Mouse (Mus musculus) spleen, adult 2 months (tissue): ENCODE data around the gene Hs6st3. TPM values are rescaled to one million over a fixed set of nuclear protein-coding genes. Genes with fewer than 3 reads are reported as not detected.

Experiments
- DNase-seq, 2 experiments: peaks; one replicate each; pipeline versions ENCODE4 v3.0.0 to v3.0.0-alpha.2; 2012 to 2021; ENCODE audit warnings: low spot score in 2 of 2, low read depth in 1 of 2
- H3K27ac ChIP-seq: fragments of 200-500 bp; 2 replicates; pipeline ENCODE4 v1.5.1; 2012; ENCODE audit warnings: low read length, inconsistent platforms; ENCODE audit not compliant: insufficient read depth
- H3K27me3 ChIP-seq: fragments of 200-500 bp; 2 replicates; pipeline ENCODE4 v1.6.1; 2012; ENCODE audit warnings: mild to moderate bottlenecking, moderate library complexity, low read length, inconsistent platforms; ENCODE audit not compliant: control insufficient read depth, insufficient read depth
- H3K36me3 ChIP-seq: fragments of 200-500 bp; 2 replicates; pipeline ENCODE4 v1.6.1; 2012; ENCODE audit warnings: mild to moderate bottlenecking, low read length, inconsistent platforms; ENCODE audit not compliant: control insufficient read depth, insufficient read depth
- H3K4me1 ChIP-seq: fragments of 200-500 bp; 2 replicates; pipeline ENCODE4 v1.6.1; 2011; ENCODE audit warnings: inconsistent platforms; ENCODE audit not compliant: control insufficient read depth, insufficient read depth, insufficient read length
- H3K4me3 ChIP-seq: fragments of 200-500 bp; 2 replicates; pipeline ENCODE4 v1.5.1; 2011; ENCODE audit warnings: mild to moderate bottlenecking, inconsistent platforms; ENCODE audit not compliant: insufficient read depth, insufficient read length; ENCODE audit errors: extremely low read depth
- CTCF ChIP-seq: fragments of 200-500 bp; IDR thresholded peaks from 2 replicates; pipeline ENCODE4 v1.5.1; 2011; ENCODE audit warnings: mild to moderate bottlenecking, inconsistent platforms; ENCODE audit not compliant: insufficient read depth, insufficient read length, insufficient replicate concordance; ENCODE audit errors: extremely low read depth
- POLR2A ChIP-seq: fragments of 200-500 bp; IDR thresholded peaks from 2 replicates; pipeline ENCODE4 v1.6.1; 2011; ENCODE audit warnings: low read depth, low read length, inconsistent platforms
- WGBS: fragments of 180-500 bp; shearing (Covaris S2); methylation state at CpG from one replicate; pipeline ENCODE4 v1.1.7; 2018; 5-methylcytosine and 5-hydroxymethylcytosine counted together
- polyA plus RNA-seq: library from polyadenylated mRNA; depleted of rRNA; stranded (reverse); fragments of >200 nt; gene quantifications from 2 replicates; pipeline ENCODE4 v1.2.3, GENCODE M21; 2012

Hs6st3 gene
- polyA plus RNA-seq, 1 experiment = not detected

- no peaks in the 10 kb centered on the region for H3K4me1 ChIP-seq
- H3K4me3 ChIP-seq = no peak overlapping the region
- DNase-seq = no peak
- H3K36me3 ChIP-seq = no peaks in the 10 kb centered on the region
- no peak for TF ChIP-seq POLR2A
- TF ChIP-seq CTCF = no peak
- H3K27me3 ChIP-seq = no peaks in the 10 kb centered on the region
- WGBS = 92% methylated on average over 4 of the region's 4 CpGs
- H3K27ac ChIP-seq = no peak overlapping the region
These were observed 675.8 kb downstream of the Hs6st3 start for GRCm38 (mm10) chr14:119813898-119814297.

- no peak for TF ChIP-seq POLR2A
- TF ChIP-seq CTCF = no peak
- no peak for DNase-seq
These were observed 677.5 kb downstream of the Hs6st3 start for GRCm38 (mm10) chr14:119815616-119816015.

GRCm38 (mm10) chr14:119820562-119820961, 682.4 kb downstream of the Hs6st3 start:
- H3K36me3 ChIP-seq = no peaks in the 10 kb centered on the region
- H3K27me3 ChIP-seq = no peaks in the 10 kb centered on the region
- H3K4me1 ChIP-seq = no peaks in the 10 kb centered on the region
- WGBS = 62% methylated on average over 6 of the region's 6 CpGs
- DNase-seq = no peak
- no peak overlapping the region for H3K27ac ChIP-seq
- no peak for TF ChIP-seq CTCF
- no peak for TF ChIP-seq POLR2A
- no peak overlapping the region for H3K4me3 ChIP-seq

More at GRCm38 (mm10) chr14:119815616-119816015, 677.5 kb downstream of the Hs6st3 start:
- H3K27ac ChIP-seq = no peak overlapping the region
- 78% methylated on average over 5 of the region's 5 CpGs for WGBS
- no peak overlapping the region for H3K4me3 ChIP-seq
- no peaks in the 10 kb centered on the region for H3K27me3 ChIP-seq
- no peaks in the 10 kb centered on the region for H3K36me3 ChIP-seq
- H3K4me1 ChIP-seq = no peaks in the 10 kb centered on the region

GRCm38 (mm10) chr14:119831165-119832011, 693.2 kb downstream of the Hs6st3 start:
- TF ChIP-seq POLR2A (no peak), CTCF (no peak)

GRCm38 (mm10) chr14:119832012-119832325, 693.8 kb downstream of the Hs6st3 start:
- Histone ChIP-seq H3K27me3 (no peaks in the 10 kb centered on the region), H3K36me3 (no peaks in the 10 kb centered on the region), H3K4me3 (no peak overlapping the region), H3K27ac (no peak overlapping the region), H3K4me1 (no peaks in the 10 kb centered on the region)
- no peak for DNase-seq
- 90% methylated on average over 7 of the region's 7 CpGs for WGBS
- TF ChIP-seq POLR2A = no peak

More at GRCm38 (mm10) chr14:119831165-119832011, 693.2 kb downstream of the Hs6st3 start:
- H3K36me3 ChIP-seq = no peaks in the 10 kb centered on the region
- H3K4me1 ChIP-seq = no peaks in the 10 kb centered on the region
- H3K27me3 ChIP-seq = no peaks in the 10 kb centered on the region
- H3K27ac ChIP-seq = no peak overlapping the region
- DNase-seq = no peak
- 77% methylated on average over 19 of the region's 19 CpGs for WGBS
- H3K4me3 ChIP-seq = no peak overlapping the region

GRCm38 (mm10) chr14:119832940-119833339, 694.8 kb downstream of the Hs6st3 start:
- WGBS = 74% methylated on average over 9 of the region's 9 CpGs
- DNase-seq = no peak
- H3K27ac ChIP-seq = no peak overlapping the region
- no peak overlapping the region for H3K4me3 ChIP-seq
- no peaks in the 10 kb centered on the region for H3K36me3 ChIP-seq
- TF ChIP-seq POLR2A (no peak), CTCF (no peak)
- H3K4me1 ChIP-seq = no peaks in the 10 kb centered on the region
- no peaks in the 10 kb centered on the region for H3K27me3 ChIP-seq

GRCm38 (mm10) chr14:119834008-119834700, 696.0 kb downstream of the Hs6st3 start:
- Histone ChIP-seq H3K36me3 (no peaks in the 10 kb centered on the region), H3K27me3 (no peaks in the 10 kb centered on the region), H3K27ac (no peak overlapping the region), H3K4me3 (no peak overlapping the region), H3K4me1 (no peaks in the 10 kb centered on the region)
- no peak for DNase-seq
- WGBS = 84% methylated on average over 8 of the region's 8 CpGs
- TF ChIP-seq CTCF (no peak), POLR2A (no peak)
